Mouse (Mus musculus) liver, postnatal 0 days (tissue): ENCODE measurements around the gene Omp.

Source experiments
- CTCF ChIP-seq: sonication (generic); IDR thresholded peaks from 2 replicates; pipeline ENCODE4 v1.5.1; 2016; ENCODE audit warnings: antibody characterized with exemption, low read depth
- EP300 ChIP-seq: IDR thresholded peaks from 2 replicates; pipeline ENCODE4 v1.6.1; 2016; ENCODE audit warnings: antibody characterized with exemption, low read depth, mild to moderate bottlenecking

DNA sequence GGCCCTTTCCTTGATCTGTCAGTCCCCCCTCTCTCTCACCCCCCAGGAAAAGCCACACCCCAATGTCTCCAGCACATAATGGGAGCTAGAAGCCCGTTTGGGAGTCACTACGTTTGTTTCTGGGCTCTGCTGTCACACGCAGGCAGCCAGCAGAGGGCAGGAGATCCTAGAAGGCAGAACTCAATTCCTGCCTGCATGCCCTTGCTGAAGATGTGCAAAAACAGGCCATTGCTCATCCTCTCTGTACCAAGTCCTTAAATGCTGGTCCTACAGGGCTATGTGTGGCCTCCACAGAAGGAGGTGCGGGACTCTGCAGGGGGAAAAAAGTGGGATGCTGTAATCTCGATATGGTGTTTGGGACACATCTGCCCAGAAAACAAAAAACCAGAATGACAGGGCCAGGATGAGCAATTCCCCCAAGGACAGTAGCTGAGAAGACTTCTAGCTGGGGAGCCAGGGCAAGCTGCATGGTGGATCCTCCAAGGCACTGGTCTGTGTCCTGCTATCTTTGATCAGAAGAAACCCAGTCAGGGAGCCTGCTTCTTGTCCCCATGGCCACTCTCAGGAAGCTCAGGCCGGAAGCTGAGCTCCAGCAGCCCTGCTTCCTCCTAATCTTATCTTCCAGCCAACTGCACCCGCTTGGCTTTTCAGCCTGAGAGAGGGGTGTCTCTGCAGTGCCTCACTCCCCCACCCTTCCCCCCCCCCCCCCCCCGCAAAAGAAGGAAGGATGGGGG is 10.4 kb upstream of the Omp start:
- TF ChIP-seq EP300 (no peak), CTCF (peak; percentile 97)
